Mouse (Mus musculus): ENCODE data around the gene Plekha8. TPM values are rescaled to one million over a fixed set of nuclear protein-coding genes. Genes with fewer than 3 reads are reported as not detected.

Gene Plekha8
- polyA plus RNA-seq, 1 experiment from 2014 or later = 20.1 TPM

DNA sequence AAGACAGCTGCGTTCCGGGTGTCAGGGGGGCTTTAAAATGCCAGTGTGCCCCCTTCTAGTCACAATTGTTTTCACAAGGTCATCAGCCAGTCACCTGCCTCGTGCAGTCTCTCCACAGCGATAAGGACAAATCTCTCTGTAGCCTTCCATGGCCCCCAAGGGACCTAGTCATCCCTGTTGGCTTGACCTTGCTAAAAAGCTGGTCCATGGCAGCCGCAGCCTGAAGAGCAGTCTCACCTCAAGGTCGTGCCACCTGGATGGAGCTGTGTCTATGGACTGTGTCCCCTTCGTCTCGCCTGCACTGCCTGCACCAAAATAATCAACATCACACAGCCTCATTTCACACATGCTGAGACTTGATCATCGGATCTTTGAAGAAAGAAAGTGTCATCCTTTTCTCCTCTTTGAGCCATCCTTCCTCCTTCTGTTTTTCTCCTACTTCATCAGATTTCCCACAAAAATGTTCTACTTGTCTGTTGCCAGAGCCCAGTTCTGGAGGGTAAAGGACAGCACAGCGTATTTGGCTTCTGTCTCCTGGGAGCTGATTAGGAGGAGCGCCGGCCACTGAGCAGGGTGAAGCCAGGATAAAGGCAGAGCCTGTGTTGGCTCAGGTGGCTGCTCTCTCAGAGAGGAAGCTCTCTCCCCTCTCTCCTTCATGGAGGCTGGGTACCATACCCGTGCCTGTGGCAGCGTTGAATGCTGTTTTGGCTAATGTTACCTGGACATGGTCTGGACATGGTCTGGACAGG is 96.6 kb downstream of the Plekha8 start:
- Histone ChIP-seq H3K9me3 (no peaks in the 10 kb centered on the region), H3K27me3 (peaks cover 7% of the 10 kb centered on the region; the same call in 1 of the 2 replicates), H3K9ac (no peak overlapping the region), H3K4me3 (replicated peaks) (no peak overlapping the region), H3K4me1 (no peaks in the 10 kb centered on the region), H3K36me3 (replicated peaks) (peaks cover 9% of the 10 kb centered on the region), H3K27ac (no peak overlapping the region), H3K4me2 (no peak overlapping the region)
- ATAC-seq (ENCODE audit: low FRiP score) = no peak
- WGBS = 83% methylated on average over 14 of the region's 14 CpGs

DNA sequence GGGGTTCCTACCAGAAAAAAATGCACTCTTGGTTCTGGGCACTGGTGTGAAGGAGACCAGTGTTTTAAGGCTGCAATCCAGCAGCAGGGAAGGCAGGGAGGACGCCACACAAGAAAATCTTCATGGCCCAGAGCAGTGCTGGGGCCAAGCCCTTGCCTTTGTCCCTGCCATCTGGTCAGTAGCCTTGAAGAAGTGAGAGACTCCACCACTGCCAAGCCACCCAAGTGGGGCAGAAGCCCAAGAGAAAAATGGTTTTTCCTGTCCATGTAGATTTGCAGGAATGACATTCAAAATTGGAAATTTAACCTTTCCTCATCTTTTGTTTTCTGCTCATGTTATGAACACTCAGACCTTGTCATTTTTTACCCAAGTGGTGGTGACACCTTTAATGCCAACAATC is 97.3 kb downstream of the Plekha8 start:
- Histone ChIP-seq H3K4me3 (replicated peaks) (no peak overlapping the region), H3K9me3 (no peaks in the 10 kb centered on the region), H3K9ac (no peak overlapping the region), H3K36me3 (replicated peaks) (peaks cover 9% of the 10 kb centered on the region), H3K27ac (no peak overlapping the region), H3K27me3 (peaks cover 13% of the 10 kb centered on the region; the same call in 1 of the 2 replicates), H3K4me2 (no peak overlapping the region), H3K4me1 (no peaks in the 10 kb centered on the region)
- 64% methylated on average over 1 of the region's 1 CpGs for WGBS
- no peak for ATAC-seq (ENCODE audit: low FRiP score)

DNA sequence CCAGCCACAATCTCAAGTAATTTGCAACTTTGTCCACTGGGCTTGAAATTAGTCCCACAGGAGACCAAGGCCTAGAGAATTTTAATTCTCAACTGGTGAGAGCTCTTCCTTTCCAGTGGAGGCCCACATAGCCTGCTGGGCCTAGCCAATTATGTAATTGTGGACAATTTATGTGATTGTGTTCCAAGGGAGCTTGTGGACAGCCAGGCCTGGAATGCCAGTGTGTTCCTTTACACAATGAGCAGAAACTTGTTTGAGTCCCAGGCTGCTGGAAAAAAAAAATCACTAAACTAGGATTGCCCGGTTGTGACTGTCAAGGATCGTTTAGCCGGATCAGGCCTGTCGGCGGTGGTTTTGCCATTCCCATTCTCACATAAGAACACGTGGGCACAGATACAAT is 98.4 kb downstream of the Plekha8 start:
- Histone ChIP-seq H3K9me3 (no peaks in the 10 kb centered on the region), H3K27me3 (peaks cover 10% of the 10 kb centered on the region; the same call in 1 of the 2 replicates), H3K4me1 (no peaks in the 10 kb centered on the region), H3K4me3 (replicated peaks) (no peak overlapping the region), H3K9ac (no peak overlapping the region), H3K36me3 (replicated peaks) (peaks cover 9% of the 10 kb centered on the region), H3K4me2 (no peak overlapping the region), H3K27ac (no peak overlapping the region)
- no peak for ATAC-seq (ENCODE audit: low FRiP score)
- WGBS = 94% methylated on average over 6 of the region's 6 CpGs

Other genes with a start within 250 kb of the Plekha8 start
- gene Wipf3, start 165.5 kb upstream of the Plekha8 start, polyA plus RNA-seq (2016; fragmentation: Nextera tagmentation; extraction: Ambion mirVana) = 1.6 and 1.7 TPM in 2 replicates
- 119 and 157 TPM in 2 replicates for gene Scrn1, start 28.6 kb upstream of the Plekha8 start, polyA plus RNA-seq (2016; fragmentation: Nextera tagmentation; extraction: Ambion mirVana)
- gene Fkbp14, start 2.2 kb downstream of the Plekha8 start, polyA plus RNA-seq (2016; fragmentation: Nextera tagmentation; extraction: Ambion mirVana) = 13.9 and 18.4 TPM in 2 replicates
- gene Mturn, start 86.5 kb downstream of the Plekha8 start, polyA plus RNA-seq (2016; fragmentation: Nextera tagmentation; extraction: Ambion mirVana) = 37.5 and 38.6 TPM in 2 replicates
- gene Znrf2, start 221.8 kb downstream of the Plekha8 start, polyA plus RNA-seq (2016; fragmentation: Nextera tagmentation; extraction: Ambion mirVana) = 5.4 and 5.6 TPM in 2 replicates

Data from forebrain, embryonic 12.5 days (tissue).